Mouse (Mus musculus): ENCODE measurements around the gene Espn.

- no peak for TF ChIP-seq CTCF (IDR thresholded peaks at IDR 0.05; ENCODE audit: borderline replicate concordance, extremely low read depth, insufficient read depth, insufficient read length)
- no peak for TF ChIP-seq POLR2A (IDR thresholded peaks at IDR 0.05; ENCODE audit: borderline replicate concordance, extremely low read depth, insufficient read depth, insufficient read length, poor library complexity, severe bottlenecking)
Measured at GRCm38 (mm10) chr4:152121183-152121505, 31.0 kb downstream of the Espn start.

Data from brain, embryonic 14.5 days (tissue).